Mouse (Mus musculus) 416B (cell line): ENCODE results near the gene Hoxd8.

Experiments used
- DNase-seq: peaks from one replicate; pipeline ENCODE4 v3.0.0; 2011; ENCODE audit warnings: low read depth

The Hoxd8 gene

DNA sequence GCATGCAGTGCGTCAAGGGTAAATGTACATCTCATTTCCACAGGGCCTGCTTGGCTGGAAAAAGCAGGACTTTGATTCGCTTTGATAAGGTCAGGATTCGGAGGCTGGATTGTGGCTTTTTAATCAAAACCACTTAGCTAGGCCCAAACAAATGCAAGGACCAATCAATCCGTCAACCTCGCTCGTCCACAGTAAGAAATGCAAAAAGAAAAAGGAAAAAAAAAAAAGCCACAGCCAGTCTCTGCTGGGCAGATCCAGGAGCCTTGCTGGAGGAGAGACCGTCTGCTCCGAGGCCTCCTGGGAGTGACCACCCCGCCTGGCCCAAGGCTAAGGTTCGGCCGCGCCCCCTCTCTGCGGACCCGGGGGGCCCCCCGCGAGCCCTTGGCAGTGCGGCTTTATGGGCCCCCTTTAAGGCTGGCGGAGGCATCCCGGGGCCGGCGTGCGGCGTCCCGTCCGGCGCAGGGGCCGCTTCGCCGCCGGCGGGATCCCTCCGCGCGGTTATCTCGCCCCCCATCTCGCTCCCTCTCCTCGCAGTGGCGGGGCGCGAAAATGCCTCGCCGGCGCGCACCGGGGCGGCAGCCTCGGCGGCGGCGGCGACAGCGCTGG lies at the start of gene Hoxd8:
Hoxd8 (plus strand) TSS at position 223 of the 606 bp plus-strand sequence.
- DNase-seq: no peak

DNA sequence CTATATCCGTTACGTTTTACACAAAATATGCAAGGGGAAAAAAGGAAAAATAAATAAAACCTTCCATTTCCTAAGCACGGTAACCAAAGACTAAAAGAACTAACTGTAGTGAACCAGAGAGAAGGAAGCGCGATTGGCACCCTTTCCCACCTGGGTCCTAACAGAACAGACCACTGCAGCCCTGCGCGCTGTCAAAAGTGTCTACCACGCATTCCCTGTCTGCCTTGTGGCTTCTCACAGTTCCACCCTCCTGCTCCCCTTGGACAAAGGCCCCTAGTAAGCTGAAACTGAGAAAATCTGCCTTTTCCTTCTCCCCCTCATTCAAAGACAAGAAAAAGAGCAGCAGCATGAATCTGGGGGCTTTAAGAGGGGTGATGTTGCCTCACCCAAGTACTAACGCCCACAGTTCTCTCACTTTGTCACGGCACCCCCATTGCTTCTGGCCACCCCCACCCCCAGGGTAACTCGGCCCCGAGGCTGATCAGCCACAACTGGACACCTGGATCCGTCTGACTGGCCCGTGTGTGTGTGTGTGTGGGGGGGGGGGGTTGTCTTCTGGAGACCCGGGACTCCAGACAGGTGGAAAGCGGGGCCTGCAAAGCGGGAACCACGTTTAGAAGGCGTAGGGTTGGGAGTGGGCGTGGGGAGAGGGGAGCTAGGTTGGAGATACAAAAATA lies 49.5 kb upstream of the Hoxd8 start:
- no peak for DNase-seq

DNA sequence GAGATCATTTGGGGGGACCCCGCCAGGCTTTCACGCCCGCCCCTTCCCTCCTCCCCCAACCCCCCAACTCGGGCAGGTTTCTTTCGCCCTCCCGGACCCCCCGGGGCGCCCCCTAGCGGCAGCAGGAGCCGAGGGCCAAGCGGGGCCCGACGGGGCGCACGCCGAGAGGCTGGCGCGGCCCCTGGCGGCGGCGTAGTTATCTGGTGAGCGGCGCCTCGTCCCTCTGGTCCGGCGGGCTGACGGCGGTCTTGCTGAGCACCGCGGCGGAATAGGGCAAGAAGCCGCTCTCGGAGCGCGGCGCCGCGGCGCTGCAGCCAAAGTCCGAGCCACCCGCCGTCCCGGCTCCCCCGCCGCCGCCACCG lies 49.0 kb upstream of the Hoxd8 start:
- DNase-seq: no peak

DNA sequence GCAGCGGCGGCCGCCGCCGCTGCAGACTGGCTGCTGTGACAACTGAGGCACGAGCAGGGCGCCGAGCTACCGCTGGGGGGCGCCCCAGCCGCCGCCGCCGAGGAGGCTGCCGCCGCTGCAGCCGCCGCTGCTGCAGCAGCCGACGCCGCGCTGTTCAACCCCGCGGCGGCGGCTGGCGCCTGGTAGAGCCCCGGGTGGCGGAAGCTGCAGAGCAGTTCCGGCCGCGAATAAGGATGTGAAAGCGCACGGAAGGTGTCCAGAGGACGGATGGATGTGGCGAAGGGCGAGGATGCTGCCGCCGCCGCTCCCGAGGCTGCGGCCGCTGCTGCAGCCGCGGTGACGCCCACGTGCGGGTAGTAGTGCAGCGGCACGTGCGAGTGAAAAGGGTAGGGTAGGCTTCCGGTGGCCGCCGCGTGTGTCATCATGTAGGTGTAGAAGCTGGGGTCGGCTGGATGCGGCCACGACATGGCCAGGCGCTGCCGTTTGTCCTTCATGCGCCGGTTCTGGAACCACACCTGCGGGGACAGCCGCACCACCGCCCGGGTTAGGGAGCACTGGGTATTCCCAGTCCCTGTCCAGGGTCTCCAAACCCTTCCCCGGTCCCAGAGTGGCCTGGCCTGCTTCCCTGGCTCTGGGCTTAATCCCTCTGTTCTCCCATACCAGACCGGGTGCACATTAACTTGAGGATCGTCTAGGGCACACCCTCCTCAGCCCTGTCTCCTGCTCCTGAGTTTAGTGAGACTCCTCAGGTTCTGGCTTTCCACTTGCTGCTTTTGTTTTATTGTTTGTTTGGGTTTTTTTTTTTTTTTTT lies 48.4 kb upstream of the Hoxd8 start:
- DNase-seq: no peak

GRCm38 (mm10) chr2:74656632-74657021 lies 47.8 kb upstream of the Hoxd8 start:
- no peak for DNase-seq

DNA sequence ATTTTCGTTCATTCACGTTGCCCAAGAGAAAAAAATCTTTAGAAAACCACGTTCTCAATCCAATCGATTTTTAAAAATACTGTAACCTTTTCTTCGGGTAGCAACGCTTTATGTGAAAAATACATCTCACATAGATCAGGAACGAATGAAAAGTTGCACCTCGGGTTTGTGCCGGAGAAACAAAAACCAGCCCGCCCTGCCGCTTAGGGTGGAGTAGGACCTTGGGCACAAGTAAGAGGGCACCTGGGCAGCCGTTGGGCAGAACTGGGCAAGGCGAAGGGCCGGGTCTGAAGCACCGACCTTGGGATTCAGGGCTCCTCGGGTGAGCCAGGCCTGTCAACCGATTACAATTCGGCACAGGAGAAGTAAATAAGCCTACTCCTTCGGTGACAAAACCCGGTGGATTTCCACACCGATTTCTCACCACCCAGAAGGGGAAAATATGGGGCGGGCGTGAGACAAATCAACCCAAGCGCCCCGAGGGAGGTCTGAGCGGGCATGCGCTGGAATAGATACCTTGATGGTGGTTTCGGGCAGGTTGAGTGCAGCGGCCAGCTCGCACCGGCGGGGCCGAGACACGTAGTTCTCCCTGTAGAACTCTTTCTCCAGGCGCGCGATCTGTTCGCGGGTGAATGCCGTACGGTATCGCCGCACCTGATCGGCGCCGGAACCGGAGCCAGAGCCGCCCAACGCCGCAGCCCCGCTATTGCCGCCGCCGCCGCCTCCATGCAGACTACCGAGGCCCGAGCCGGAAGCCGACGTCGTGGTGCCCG lies 47.0 kb upstream of the Hoxd8 start:
- no peak for DNase-seq

DNA sequence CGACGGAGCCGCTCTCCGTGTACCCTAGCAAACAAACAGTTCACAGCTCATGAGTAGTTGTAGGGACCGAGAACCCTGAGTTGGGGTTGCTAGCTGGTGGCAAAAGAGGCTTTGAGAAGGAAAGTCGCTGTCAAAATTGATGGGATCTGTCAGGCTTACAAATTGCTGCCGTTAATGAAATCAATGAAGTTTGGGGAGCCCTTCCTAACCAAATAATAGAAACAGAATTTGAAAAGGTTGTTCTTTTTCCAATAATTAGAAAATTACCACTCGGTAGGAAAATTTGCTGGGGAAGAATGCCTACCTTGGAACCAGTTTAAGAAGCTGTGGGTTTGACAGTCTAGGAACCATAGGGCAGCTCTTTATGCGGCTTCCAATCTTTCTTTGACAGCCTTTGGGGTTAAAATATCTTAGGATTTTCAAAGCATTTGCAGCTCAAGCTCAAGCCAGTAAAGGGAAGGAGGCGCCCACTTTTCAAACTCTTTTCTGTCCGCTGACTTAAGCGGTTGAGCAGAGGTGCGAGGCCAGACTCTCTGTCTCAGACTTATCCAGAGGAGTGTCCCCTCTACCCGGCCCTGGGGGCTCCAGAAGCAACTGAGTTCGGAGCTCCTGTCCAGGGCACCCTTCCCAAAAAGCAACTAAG lies 46.3 kb upstream of the Hoxd8 start:
- DNase-seq: no peak

DNA sequence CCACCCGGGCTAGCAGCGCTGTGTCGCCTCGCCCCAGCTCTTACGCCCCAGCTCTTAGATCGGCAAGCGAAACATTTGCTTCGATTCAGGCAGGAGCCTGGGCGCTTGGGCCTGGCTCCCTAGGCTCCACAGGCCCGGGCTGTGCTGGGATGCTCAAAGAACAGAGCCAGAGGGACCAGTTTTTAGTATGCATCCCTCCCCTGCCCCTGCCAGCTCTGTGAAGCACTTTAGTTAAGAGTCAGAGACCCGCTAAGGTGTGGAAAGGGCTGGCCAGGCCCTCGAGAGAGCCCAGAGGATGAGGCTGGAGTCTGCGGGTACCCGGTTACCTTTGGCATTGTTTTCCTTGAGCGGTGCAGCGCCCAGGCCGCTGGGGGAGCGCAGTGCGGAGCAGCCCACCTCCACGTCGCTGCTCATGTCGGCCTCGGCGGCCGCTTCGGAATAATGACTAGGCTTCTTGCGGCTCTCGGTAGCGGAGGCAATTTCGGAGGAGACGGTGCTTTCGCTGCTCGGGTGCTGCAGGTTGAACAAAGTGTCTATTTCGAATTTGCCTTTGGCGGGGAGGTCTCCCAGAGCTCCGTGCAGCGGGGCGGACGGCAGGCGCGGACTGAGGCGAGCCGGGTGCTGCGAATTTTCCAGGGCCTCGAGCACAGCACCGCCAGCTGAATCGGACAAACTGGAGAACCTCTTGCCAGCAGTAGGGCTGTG lies 45.6 kb upstream of the Hoxd8 start:
- DNase-seq: no peak

DNA sequence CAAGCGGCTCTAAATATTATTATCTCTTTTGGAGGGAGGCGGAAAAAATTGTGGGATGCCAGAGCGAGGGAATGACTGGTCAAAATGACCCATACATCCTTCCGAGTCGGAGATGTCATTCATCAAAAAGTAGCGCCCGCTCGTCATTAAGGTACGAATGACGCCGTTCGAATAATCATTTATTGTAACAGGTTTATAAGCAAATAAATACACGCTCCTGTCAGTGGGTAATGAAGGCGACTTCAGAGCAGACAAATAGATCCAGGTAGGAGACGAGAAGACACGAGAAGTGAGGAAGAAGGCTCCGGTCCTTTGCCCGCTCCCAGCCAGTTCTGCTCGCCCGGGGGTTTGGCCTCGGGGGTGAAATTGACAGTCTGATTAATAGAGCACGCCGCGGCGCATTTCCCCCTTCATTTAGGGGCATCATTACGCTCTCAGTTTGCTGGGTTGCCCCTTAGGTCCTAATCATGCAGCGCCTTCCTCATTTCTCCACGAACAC lies 44.9 kb upstream of the Hoxd8 start, which contains the start of gene Evx2:
Evx2 (minus strand) TSS at position 51 of the 499 bp plus-strand sequence.
- DNase-seq: no peak

DNA sequence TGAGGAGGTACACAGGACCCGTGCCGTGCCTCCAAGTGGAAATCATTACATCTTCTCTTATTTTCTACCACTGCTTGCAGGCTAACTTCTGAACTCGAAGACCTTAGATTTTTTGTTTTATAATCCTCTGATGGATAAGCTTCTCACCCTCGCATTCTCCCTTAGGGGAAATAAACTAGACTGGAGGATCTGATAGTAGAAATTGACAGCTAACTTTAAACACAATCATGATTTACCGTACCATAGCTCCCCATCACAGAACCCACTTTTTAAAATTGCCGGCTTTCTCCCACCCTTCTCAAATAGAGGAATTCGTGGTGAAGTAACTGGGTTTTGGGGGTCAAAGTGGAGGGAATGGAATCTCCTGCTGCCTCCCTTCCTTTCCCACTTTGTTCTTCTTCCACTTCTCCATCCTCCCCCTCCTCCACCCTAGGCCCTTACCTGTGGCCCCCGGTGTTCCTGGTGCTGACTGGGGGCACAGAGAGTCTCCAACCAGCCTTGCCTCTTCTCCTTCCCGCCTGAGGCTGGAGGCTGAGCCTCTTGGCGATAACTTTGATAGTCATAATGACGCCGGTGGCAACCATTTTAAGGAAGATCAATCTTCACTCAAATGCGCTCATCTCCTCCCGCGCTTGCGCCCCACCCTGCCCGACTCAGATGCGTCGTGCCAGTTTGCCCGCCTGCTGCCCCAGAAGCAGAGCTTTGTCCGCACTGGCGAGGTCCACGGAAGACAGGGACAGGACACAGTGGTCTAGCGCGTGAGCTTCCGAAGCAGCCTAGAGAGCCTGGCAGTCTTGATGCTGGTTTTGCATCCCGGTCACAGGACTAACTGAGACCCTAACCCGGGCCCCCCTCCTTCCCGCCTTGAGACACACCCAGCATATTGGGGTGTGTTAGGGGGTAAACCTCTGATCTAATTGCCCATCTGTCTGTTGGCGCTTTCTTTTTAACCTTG lies 43.7 kb upstream of the Hoxd8 start:
- no peak for DNase-seq

DNA sequence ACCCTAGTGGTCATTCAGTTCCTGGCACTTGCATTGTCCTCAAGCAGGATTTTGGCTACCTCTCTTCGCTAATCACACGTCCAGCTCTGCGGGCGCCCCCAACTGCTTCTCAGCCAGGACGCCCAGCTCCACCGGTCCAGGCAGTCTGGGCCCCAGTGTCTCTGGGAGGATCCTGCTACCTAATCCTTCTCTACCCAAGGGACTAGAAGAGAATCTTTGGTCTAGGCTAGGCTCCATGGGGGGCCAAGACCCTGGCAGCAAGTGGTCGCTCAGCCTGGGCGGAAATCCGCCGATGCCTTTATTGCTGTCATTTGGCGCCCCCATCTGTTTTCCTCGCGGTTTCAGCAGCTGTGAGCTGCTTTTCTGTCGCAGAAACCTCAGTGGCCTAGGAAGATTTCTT lies 42.7 kb upstream of the Hoxd8 start:
- DNase-seq: peak; percentile 72

DNA sequence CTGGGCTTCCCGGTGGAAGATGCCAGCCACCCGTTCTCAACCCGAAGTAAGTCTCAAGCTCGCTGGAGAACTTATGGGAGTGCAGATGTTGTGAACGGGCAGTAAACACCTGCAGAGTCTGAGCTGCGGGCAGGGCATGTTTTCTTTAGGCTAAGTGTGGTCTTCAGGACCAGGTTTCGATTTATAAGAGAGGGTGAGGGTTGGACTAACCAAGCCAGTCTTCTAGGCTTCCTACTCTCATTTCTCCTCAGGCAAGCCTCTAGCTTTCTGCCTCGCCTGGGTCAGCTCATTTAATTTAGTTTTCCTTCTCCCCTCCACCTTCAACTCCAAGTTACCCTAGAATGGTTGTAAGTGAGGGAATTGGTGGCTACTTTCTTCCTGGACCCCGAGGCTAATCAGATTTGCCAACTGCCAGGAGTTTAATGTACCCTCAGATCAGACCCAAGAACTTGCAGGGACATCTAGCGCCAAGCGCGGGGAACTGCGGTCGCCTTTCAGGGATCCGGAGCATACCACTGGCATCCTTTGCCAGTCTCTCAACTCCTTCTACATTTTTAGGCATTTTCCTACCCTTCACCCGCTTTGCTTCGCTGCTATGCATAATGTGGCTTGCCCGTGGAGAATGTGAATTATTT lies 41.0 kb upstream of the Hoxd8 start:
- DNase-seq: peak; percentile 76

DNA sequence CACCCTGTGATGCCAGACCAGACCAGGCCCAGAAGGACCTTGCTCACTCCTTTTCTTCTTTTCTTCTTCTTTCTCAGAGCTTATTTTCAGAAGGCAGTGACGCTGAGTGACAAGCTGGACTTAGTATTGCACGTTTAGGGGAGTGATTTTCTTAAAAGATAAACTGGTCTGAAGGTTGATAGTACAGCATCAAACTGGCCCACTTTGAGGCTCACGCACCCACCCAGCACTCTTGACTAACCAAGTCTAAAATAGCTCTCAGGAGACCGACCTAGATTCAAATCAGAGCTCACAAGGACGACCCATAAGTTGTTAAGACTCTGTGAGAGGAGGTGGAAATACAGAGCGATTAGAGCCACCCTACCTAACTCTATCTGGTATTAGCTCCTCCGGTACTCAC lies 38.0 kb upstream of the Hoxd8 start:
- no peak for DNase-seq

GRCm38 (mm10) chr2:74667191-74667841 lies 37.1 kb upstream of the Hoxd8 start:
- no peak for DNase-seq

- no peak for DNase-seq
These were observed 36.5 kb upstream of the Hoxd8 start, which contains the start of gene Hoxd13 for GRCm38 (mm10) chr2:74667842-74668357. TSS of gene Hoxd13 (plus strand) at chr2:74668310.

- DNase-seq: no peak
These were observed 35.8 kb upstream of the Hoxd8 start for GRCm38 (mm10) chr2:74668370-74669229.

DNA sequence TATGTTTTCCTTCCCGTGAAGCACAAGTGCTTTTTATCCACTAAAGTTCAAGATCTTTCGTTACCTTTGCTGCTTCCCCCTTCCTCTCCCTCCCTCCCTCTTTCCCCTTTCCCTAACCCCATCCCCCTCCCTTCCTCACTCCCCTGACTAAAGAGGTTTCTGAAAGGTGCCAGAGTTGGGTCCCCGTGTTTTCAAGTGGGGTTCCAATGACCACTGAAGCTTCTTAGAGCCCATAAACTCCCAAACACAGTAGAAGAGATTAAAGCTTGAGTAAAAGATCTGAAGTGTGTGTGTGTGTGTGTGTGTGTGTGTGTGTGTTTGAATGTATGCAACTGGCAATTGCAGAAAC lies 35.2 kb upstream of the Hoxd8 start:
- DNase-seq: no peak
